Mouse (Mus musculus) kidney, embryonic 14.5 days (tissue): ENCODE measurements at regions not wholly inside any gene's neighbourhood (a gene's known extent, or its start where the extent isn't known, plus 50 kb on each side); places are given as distances from the start of the nearest gene placed in this dataset.

Source experiments
- ATAC-seq: fragments of 200-750 bp; cut with Nextera tagmentation; 2 replicates; pipeline ENCODE4 v1.8.0; 2017; ENCODE audit warnings: moderate number of reproducible peaks, mild to moderate bottlenecking, moderate TSS enrichment, moderate library complexity; ENCODE audit not compliant: low FRiP score, low TSS enrichment
- H3K27ac ChIP-seq: fragments of 300-500 bp; sonication (generic); 2 replicates; pipeline ENCODE4 v1.5.1; 2014; ENCODE audit warnings: low read depth, mild to moderate bottlenecking, low read length, moderate library complexity, mixed read lengths
- H3K27me3 ChIP-seq: fragments of 300-500 bp; sonication (generic); 2 replicates; pipeline ENCODE4 v1.6.1; 2014; ENCODE audit warnings: mild to moderate bottlenecking, low read length; ENCODE audit not compliant: control insufficient read depth, insufficient read depth
- H3K36me3 ChIP-seq: fragments of 300-500 bp; sonication (generic); 2 replicates; pipeline ENCODE4 v1.6.1; 2014; ENCODE audit warnings: low read length, mixed read lengths; ENCODE audit not compliant: control insufficient read depth, insufficient read depth
- H3K4me1 ChIP-seq: fragments of 300-500 bp; sonication (generic); 2 replicates; pipeline ENCODE4 v1.6.1; 2014; ENCODE audit warnings: low read length, mixed read lengths; ENCODE audit not compliant: control insufficient read depth, insufficient read depth
- H3K4me2 ChIP-seq: fragments of 300-500 bp; sonication (generic); replicated peaks from 2 replicates; pipeline ENCODE4 v1.6.1; 2014; ENCODE audit warnings: low read depth, mild to moderate bottlenecking, low read length
- H3K4me3 ChIP-seq: fragments of 300-500 bp; sonication (generic); 2 replicates; pipeline ENCODE4 v1.5.1; 2014; ENCODE audit warnings: mild to moderate bottlenecking, low read length
- H3K9ac ChIP-seq: fragments of 300-500 bp; sonication (generic); 2 replicates; pipeline ENCODE4 v1.6.1; 2014; ENCODE audit warnings: low read depth, mild to moderate bottlenecking, low read length, moderate library complexity
- H3K9me3 ChIP-seq: fragments of 300-500 bp; sonication (generic); 2 replicates; pipeline ENCODE4 v1.6.1; 2016; ENCODE audit warnings: low read length; ENCODE audit not compliant: control insufficient read depth
- WGBS: fragments of 180-500 bp; shearing (Covaris S2); extraction: QIAGEN DNeasy Blood & Tissue Kit; methylation state at CpG from one replicate; pipeline ENCODE4 v1.1.7; 2014; 5-methylcytosine and 5-hydroxymethylcytosine counted together

DNA sequence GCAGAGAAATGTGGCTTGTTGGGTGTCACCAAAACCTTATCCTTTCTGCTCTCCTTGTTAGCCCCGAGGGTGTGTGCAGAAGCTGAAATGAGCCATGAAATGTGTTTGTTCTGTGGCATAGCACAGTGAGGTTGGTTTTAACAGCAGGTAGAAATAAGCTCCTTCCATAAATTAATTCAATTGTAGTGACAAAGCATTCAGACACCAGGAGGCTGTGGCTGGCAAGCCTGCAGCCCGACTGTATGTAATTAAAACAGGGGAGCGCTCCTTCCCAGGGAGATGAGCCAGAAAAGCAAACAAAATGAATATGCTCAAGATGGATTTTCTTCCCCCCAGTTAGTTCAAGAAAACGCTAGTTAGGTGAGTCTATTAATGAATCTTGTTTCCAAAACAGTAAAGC, 341.1 kb upstream of the Trpc7 start:
- no peak overlapping the region for H3K4me2 ChIP-seq
- no peak overlapping the region for H3K27ac ChIP-seq
- H3K9ac ChIP-seq, result no peak overlapping the region
- WGBS, result 14% methylated on average over 4 of the region's 4 CpGs
- no peaks in the 10 kb centered on the region for H3K27me3 ChIP-seq
- H3K36me3 ChIP-seq, result no peaks in the 10 kb centered on the region
- no peak for ATAC-seq
- no peaks in the 10 kb centered on the region for H3K9me3 ChIP-seq
- H3K4me3 ChIP-seq, result no peak overlapping the region
- 0 out of 2 replicates have a peak, but pooled peaks cover 13% of the 10 kb centered on the region for H3K4me1 ChIP-seq

GRCm38 (mm10) chr13:57236211-57236610, 340.4 kb upstream of the Trpc7 start:
- Histone ChIP-seq H3K4me2 (no peak overlapping the region), H3K4me1 (0 out of 2 replicates have a peak, but pooled peaks cover 13% of the 10 kb centered on the region), H3K27ac (no peak overlapping the region), H3K4me3 (no peak overlapping the region), H3K36me3 (no peaks in the 10 kb centered on the region), H3K9ac (no peak overlapping the region), H3K27me3 (no peaks in the 10 kb centered on the region), H3K9me3 (no peaks in the 10 kb centered on the region)
- 67% methylated on average over 5 of the region's 5 CpGs for WGBS
- no peak for ATAC-seq

- Histone ChIP-seq H3K4me2 (no peak overlapping the region), H3K9me3 (no peaks in the 10 kb centered on the region), H3K4me1 (0 out of 2 replicates have a peak, but pooled peaks cover 13% of the 10 kb centered on the region), H3K27me3 (no peaks in the 10 kb centered on the region), H3K9ac (no peak overlapping the region), H3K4me3 (no peak overlapping the region), H3K36me3 (no peaks in the 10 kb centered on the region), H3K27ac (no peak overlapping the region)
- ATAC-seq, result no peak
- 78% methylated on average over 5 of the region's 5 CpGs for WGBS
Observed at GRCm38 (mm10) chr13:57232906-57233305, 337.1 kb upstream of the Trpc7 start.

DNA sequence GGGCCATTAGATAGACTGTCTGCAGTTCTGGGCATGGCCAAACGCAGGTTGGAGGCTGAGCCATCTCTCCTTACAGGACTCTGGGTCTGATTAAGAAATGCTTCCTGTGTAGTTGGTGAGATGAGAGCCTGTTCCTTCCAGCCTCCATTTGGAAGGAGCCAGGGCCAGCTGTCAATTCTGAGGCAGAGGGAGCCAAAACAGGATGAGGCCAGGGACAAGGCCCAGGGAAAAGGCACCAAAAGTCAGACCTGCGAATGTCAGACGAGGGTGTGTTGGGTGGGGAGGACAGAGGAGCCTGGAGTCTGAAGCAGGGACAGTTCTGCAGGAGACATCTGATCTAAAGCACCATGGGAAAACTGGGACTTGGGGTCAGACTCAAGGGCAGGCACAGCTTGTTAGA, 335.9 kb upstream of the Trpc7 start:
- H3K36me3 ChIP-seq, result no peaks in the 10 kb centered on the region
- H3K4me1 ChIP-seq, result 0 out of 2 replicates have a peak, but pooled peaks cover 7% of the 10 kb centered on the region
- H3K9me3 ChIP-seq, result no peaks in the 10 kb centered on the region
- H3K4me2 ChIP-seq, result no peak overlapping the region
- H3K9ac ChIP-seq, result no peak overlapping the region
- no peak overlapping the region for H3K27ac ChIP-seq
- no peak overlapping the region for H3K4me3 ChIP-seq
- no peaks in the 10 kb centered on the region for H3K27me3 ChIP-seq
- ATAC-seq, result no peak
- WGBS, result 55% methylated on average over 3 of the region's 3 CpGs

DNA sequence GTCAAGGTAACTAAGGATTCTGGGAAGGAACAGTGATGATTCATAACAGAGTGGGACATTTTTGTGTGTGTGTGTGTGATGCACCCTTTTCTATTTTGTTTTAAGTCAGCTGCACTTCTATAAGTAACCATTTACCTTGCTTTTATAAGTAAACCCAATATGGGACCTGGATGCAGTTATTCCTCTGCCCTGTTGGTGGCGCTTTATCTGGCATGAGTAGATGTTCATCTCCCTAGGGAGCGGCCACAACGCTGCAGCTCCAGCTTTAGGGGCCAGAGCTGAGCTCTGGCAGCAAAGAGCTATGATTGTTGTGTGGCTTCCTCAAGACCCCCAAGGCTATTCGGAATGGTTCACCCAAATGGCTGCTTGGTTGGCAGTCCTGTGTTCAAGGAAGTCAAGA, 334.5 kb upstream of the Trpc7 start:
- ATAC-seq, result no peak
- Histone ChIP-seq H3K27ac (no peak overlapping the region), H3K27me3 (no peaks in the 10 kb centered on the region), H3K4me1 (no peaks in the 10 kb centered on the region), H3K4me2 (no peak overlapping the region), H3K36me3 (no peaks in the 10 kb centered on the region), H3K9me3 (no peaks in the 10 kb centered on the region), H3K4me3 (no peak overlapping the region), H3K9ac (no peak overlapping the region)
- 66% methylated on average over 4 of the region's 4 CpGs for WGBS

GRCm38 (mm10) chr13:57221092-57221491, 325.3 kb upstream of the Trpc7 start:
- Histone ChIP-seq H3K27ac (no peak overlapping the region), H3K4me2 (no peak overlapping the region), H3K9ac (no peak overlapping the region), H3K27me3 (no peaks in the 10 kb centered on the region), H3K4me1 (no peaks in the 10 kb centered on the region), H3K9me3 (no peaks in the 10 kb centered on the region), H3K36me3 (no peaks in the 10 kb centered on the region), H3K4me3 (no peak overlapping the region)
- no peak for ATAC-seq
- WGBS, result 31% methylated on average over 8 of the region's 8 CpGs

GRCm38 (mm10) chr13:57216161-57216560, 320.4 kb upstream of the Trpc7 start:
- no peaks in the 10 kb centered on the region for H3K4me1 ChIP-seq
- H3K27me3 ChIP-seq, result no peaks in the 10 kb centered on the region
- 33% methylated on average over 7 of the region's 7 CpGs for WGBS
- H3K9me3 ChIP-seq, result no peaks in the 10 kb centered on the region
- H3K36me3 ChIP-seq, result no peaks in the 10 kb centered on the region
- H3K27ac ChIP-seq, result no peak overlapping the region
- ATAC-seq, result no peak
- no peak overlapping the region for H3K4me2 ChIP-seq
- H3K9ac ChIP-seq, result no peak overlapping the region
- no peak overlapping the region for H3K4me3 ChIP-seq

DNA sequence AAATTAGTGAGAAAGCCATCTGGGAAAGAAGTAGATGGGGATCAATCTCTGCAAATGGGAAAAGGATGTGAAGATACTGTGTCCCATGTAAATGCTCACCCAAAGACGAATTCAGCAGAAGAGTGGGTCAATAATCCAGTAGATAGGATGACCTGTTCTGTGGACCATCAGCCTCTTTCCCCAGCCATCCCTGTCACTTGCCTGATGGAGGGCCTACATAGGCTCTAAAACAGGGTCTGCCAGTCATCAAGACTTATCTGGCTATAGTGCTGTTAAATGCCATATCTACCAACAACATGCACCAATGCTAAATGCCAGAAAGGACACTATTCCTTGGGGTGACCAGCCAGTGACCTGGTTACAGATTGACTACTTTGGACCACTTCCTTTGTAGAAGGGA, 316.5 kb upstream of the Trpc7 start:
- Histone ChIP-seq H3K27me3 (no peaks in the 10 kb centered on the region), H3K27ac (no peak overlapping the region), H3K9ac (no peak overlapping the region), H3K36me3 (no peaks in the 10 kb centered on the region), H3K4me2 (no peak overlapping the region), H3K4me1 (no peaks in the 10 kb centered on the region), H3K4me3 (no peak overlapping the region), H3K9me3 (no peaks in the 10 kb centered on the region)
- 74% methylated on average over 1 of the region's 1 CpGs for WGBS
- ATAC-seq, result no peak

- H3K36me3 ChIP-seq, result no peaks in the 10 kb centered on the region
- WGBS, result 74% methylated on average over 3 of the region's 3 CpGs
- H3K4me1 ChIP-seq, result no peaks in the 10 kb centered on the region
- H3K9ac ChIP-seq, result no peak overlapping the region
- no peak overlapping the region for H3K4me3 ChIP-seq
- H3K27ac ChIP-seq, result no peak overlapping the region
- H3K27me3 ChIP-seq, result no peaks in the 10 kb centered on the region
- no peaks in the 10 kb centered on the region for H3K9me3 ChIP-seq
- no peak overlapping the region for H3K4me2 ChIP-seq
- ATAC-seq, result no peak
Observed at GRCm38 (mm10) chr13:57191195-57191594, 295.4 kb upstream of the Trpc7 start.

- WGBS, result 49% methylated on average over 3 of the region's 3 CpGs
- no peak overlapping the region for H3K4me3 ChIP-seq
- no peaks in the 10 kb centered on the region for H3K9me3 ChIP-seq
- H3K36me3 ChIP-seq, result no peaks in the 10 kb centered on the region
- H3K27ac ChIP-seq, result no peak overlapping the region
- H3K4me2 ChIP-seq, result no peak overlapping the region
- ATAC-seq, result no peak
- H3K9ac ChIP-seq, result no peak overlapping the region
- H3K4me1 ChIP-seq, result no peaks in the 10 kb centered on the region
- H3K27me3 ChIP-seq, result no peaks in the 10 kb centered on the region
Observed at GRCm38 (mm10) chr13:57189246-57189645, 293.5 kb upstream of the Trpc7 start.
